Mouse (Mus musculus): ENCODE results near the gene Nutm1. TPM values are rescaled to one million over a fixed set of nuclear protein-coding genes. Genes with fewer than 3 reads are reported as not detected.

Nutm1 gene
- polyA plus RNA-seq, 1 experiment from 2014 or later, result not detected

GRCm38 (mm10) chr2:112224356-112224755, 34.7 kb downstream of the Nutm1 start:
- WGBS, result 56% methylated on average over 4 of the region's 4 CpGs

GRCm38 (mm10) chr2:112222607-112223006, 36.5 kb downstream of the Nutm1 start:
- no peak overlapping the region for H3K9ac ChIP-seq (ENCODE audit: low read length)
- H3K4me1 ChIP-seq (replicated peaks; ENCODE audit: control insufficient read depth, insufficient read depth, low read length), result no peaks in the 10 kb centered on the region
- H3K27ac ChIP-seq (ENCODE audit: low read depth), result no peak overlapping the region
- DNase-seq (ENCODE audit: low spot score) (no peak), ATAC-seq (replicated peaks; ENCODE audit: low FRiP score, low TSS enrichment, low read depth) (no peak)
- no peaks in the 10 kb centered on the region for H3K36me3 ChIP-seq (ENCODE audit: control insufficient read depth, insufficient read depth, low read length)
- H3K4me3 ChIP-seq (ENCODE audit: low read depth, low read length), result no peak overlapping the region
- H3K9me3 ChIP-seq (ENCODE audit: control insufficient read depth, low read length), result no peaks in the 10 kb centered on the region
- no peak overlapping the region for H3K4me2 ChIP-seq (ENCODE audit: low read length)
- 76% methylated on average over 5 of the region's 5 CpGs for WGBS
- no peaks in the 10 kb centered on the region for H3K27me3 ChIP-seq (replicated peaks; ENCODE audit: control insufficient read depth, insufficient read depth, low read length)

More at GRCm38 (mm10) chr2:112224356-112224755, 34.7 kb downstream of the Nutm1 start:
- Histone ChIP-seq H3K4me2 (ENCODE audit: low read length) (no peak overlapping the region), H3K9me3 (ENCODE audit: control insufficient read depth, low read length) (no peaks in the 10 kb centered on the region), H3K27me3 (replicated peaks; ENCODE audit: control insufficient read depth, insufficient read depth, low read length) (no peaks in the 10 kb centered on the region), H3K9ac (ENCODE audit: low read length) (no peak overlapping the region), H3K36me3 (ENCODE audit: control insufficient read depth, insufficient read depth, low read length) (no peaks in the 10 kb centered on the region), H3K27ac (ENCODE audit: low read depth) (no peak overlapping the region), H3K4me3 (ENCODE audit: low read depth, low read length) (no peak overlapping the region), H3K4me1 (replicated peaks; ENCODE audit: control insufficient read depth, insufficient read depth, low read length) (no peaks in the 10 kb centered on the region)
- ATAC-seq (replicated peaks; ENCODE audit: low FRiP score, low TSS enrichment, low read depth) (no peak), DNase-seq (ENCODE audit: low spot score) (no peak)

DNA sequence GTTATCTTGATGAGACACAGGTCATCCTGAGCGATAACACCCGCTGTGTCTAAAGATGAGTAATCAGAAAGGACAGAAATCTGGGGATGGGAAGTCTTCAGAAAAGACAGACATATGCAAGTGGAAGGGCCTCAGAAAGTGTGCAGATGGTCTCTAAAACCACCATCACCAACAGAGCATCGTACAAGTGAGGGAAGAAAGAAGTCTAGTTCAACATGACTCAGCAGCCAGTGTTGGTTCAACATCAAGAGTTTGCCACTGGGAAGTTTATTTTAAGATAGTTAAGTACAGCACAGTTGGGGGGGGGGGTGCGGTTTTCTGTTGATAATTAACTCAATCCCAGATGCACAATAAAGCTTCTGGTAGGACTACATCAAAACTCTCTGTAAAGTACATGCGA, 38.2 kb downstream of the Nutm1 start:
- Histone ChIP-seq H3K4me2 (ENCODE audit: low read length) (no peak overlapping the region), H3K27me3 (replicated peaks; ENCODE audit: control insufficient read depth, insufficient read depth, low read length) (no peaks in the 10 kb centered on the region), H3K36me3 (ENCODE audit: control insufficient read depth, insufficient read depth, low read length) (no peaks in the 10 kb centered on the region), H3K9me3 (ENCODE audit: control insufficient read depth, low read length) (no peaks in the 10 kb centered on the region), H3K4me1 (replicated peaks; ENCODE audit: control insufficient read depth, insufficient read depth, low read length) (no peaks in the 10 kb centered on the region), H3K4me3 (ENCODE audit: low read depth, low read length) (no peak overlapping the region), H3K9ac (ENCODE audit: low read length) (no peak overlapping the region), H3K27ac (ENCODE audit: low read depth) (no peak overlapping the region)
- ATAC-seq (replicated peaks; ENCODE audit: low FRiP score, low TSS enrichment, low read depth), result no peak
- 84% methylated on average over 5 of the region's 5 CpGs for WGBS
- DNase-seq (ENCODE audit: low spot score), result no peak

- WGBS, result 73% methylated on average over 6 of the region's 6 CpGs
- no peaks in the 10 kb centered on the region for H3K27me3 ChIP-seq (replicated peaks; ENCODE audit: control insufficient read depth, insufficient read depth, low read length)
- H3K4me3 ChIP-seq (ENCODE audit: low read depth, low read length), result no peak overlapping the region
- H3K4me1 ChIP-seq (replicated peaks; ENCODE audit: control insufficient read depth, insufficient read depth, low read length), result no peaks in the 10 kb centered on the region
- ATAC-seq (replicated peaks; ENCODE audit: low FRiP score, low TSS enrichment, low read depth), result no peak
- no peak overlapping the region for H3K9ac ChIP-seq (ENCODE audit: low read length)
- H3K9me3 ChIP-seq (ENCODE audit: control insufficient read depth, low read length), result no peaks in the 10 kb centered on the region
- no peak overlapping the region for H3K27ac ChIP-seq (ENCODE audit: low read depth)
- DNase-seq (ENCODE audit: low spot score), result no peak
- H3K4me2 ChIP-seq (ENCODE audit: low read length), result no peak overlapping the region
- H3K36me3 ChIP-seq (ENCODE audit: control insufficient read depth, insufficient read depth, low read length), result no peaks in the 10 kb centered on the region
These were observed 41.5 kb downstream of the Nutm1 start for GRCm38 (mm10) chr2:112217614-112218013.

GRCm38 (mm10) chr2:112215977-112216376, 43.1 kb downstream of the Nutm1 start:
- Histone ChIP-seq H3K9me3 (ENCODE audit: control insufficient read depth, low read length) (no peaks in the 10 kb centered on the region), H3K9ac (ENCODE audit: low read length) (no peak overlapping the region), H3K36me3 (ENCODE audit: control insufficient read depth, insufficient read depth, low read length) (no peaks in the 10 kb centered on the region), H3K27me3 (replicated peaks; ENCODE audit: control insufficient read depth, insufficient read depth, low read length) (no peaks in the 10 kb centered on the region), H3K4me2 (ENCODE audit: low read length) (no peak overlapping the region), H3K4me3 (ENCODE audit: low read depth, low read length) (no peak overlapping the region), H3K27ac (ENCODE audit: low read depth) (no peak overlapping the region), H3K4me1 (replicated peaks; ENCODE audit: control insufficient read depth, insufficient read depth, low read length) (no peaks in the 10 kb centered on the region)
- ATAC-seq (replicated peaks; ENCODE audit: low FRiP score, low TSS enrichment, low read depth), result no peak
- 0% methylated on average over 1 of the region's 1 CpGs for WGBS
- no peak for DNase-seq (ENCODE audit: low spot score)

DNA sequence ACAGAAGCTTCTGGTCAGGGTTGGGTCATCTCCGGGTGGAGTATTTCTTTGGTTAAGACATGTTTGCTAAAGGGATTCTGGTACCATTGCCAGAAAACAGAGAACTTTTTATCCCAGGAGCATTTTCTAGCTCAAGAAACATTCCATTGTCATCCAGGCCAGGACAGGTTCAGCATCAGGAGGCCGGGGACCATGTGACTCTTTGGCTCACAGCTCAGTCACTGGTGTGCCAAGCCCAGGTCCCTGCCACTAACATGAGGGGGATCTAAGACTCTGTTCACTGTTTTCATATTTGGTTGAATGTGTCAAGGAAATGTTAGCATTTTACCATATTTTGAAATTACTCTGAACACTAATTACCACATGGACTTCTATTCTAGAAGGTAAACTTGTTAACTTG, 48.4 kb downstream of the Nutm1 start:
- ATAC-seq (replicated peaks; ENCODE audit: low FRiP score, low TSS enrichment, low read depth), result no peak
- H3K27me3 ChIP-seq (replicated peaks; ENCODE audit: control insufficient read depth, insufficient read depth, low read length), result no peaks in the 10 kb centered on the region
- H3K4me2 ChIP-seq (ENCODE audit: low read length), result no peak overlapping the region
- no peak overlapping the region for H3K9ac ChIP-seq (ENCODE audit: low read length)
- DNase-seq (ENCODE audit: low spot score), result no peak
- WGBS, result 90% methylated on average over 2 of the region's 2 CpGs
- H3K36me3 ChIP-seq (ENCODE audit: control insufficient read depth, insufficient read depth, low read length), result no peaks in the 10 kb centered on the region
- H3K9me3 ChIP-seq (ENCODE audit: control insufficient read depth, low read length), result no peaks in the 10 kb centered on the region
- no peaks in the 10 kb centered on the region for H3K4me1 ChIP-seq (replicated peaks; ENCODE audit: control insufficient read depth, insufficient read depth, low read length)
- no peak overlapping the region for H3K27ac ChIP-seq (ENCODE audit: low read depth)
- H3K4me3 ChIP-seq (ENCODE audit: low read depth, low read length), result no peak overlapping the region

GRCm38 (mm10) chr2:112210142-112210541, 48.9 kb downstream of the Nutm1 start:
- Histone ChIP-seq H3K36me3 (ENCODE audit: control insufficient read depth, insufficient read depth, low read length) (no peaks in the 10 kb centered on the region), H3K27me3 (replicated peaks; ENCODE audit: control insufficient read depth, insufficient read depth, low read length) (no peaks in the 10 kb centered on the region), H3K4me3 (ENCODE audit: low read depth, low read length) (no peak overlapping the region), H3K9ac (ENCODE audit: low read length) (no peak overlapping the region), H3K9me3 (ENCODE audit: control insufficient read depth, low read length) (no peaks in the 10 kb centered on the region), H3K4me2 (ENCODE audit: low read length) (no peak overlapping the region), H3K4me1 (replicated peaks; ENCODE audit: control insufficient read depth, insufficient read depth, low read length) (no peaks in the 10 kb centered on the region), H3K27ac (ENCODE audit: low read depth) (no peak overlapping the region)
- ATAC-seq (replicated peaks; ENCODE audit: low FRiP score, low TSS enrichment, low read depth), result no peak
- no peak for DNase-seq (ENCODE audit: low spot score)
- 87% methylated on average over 6 of the region's 6 CpGs for WGBS

DNA sequence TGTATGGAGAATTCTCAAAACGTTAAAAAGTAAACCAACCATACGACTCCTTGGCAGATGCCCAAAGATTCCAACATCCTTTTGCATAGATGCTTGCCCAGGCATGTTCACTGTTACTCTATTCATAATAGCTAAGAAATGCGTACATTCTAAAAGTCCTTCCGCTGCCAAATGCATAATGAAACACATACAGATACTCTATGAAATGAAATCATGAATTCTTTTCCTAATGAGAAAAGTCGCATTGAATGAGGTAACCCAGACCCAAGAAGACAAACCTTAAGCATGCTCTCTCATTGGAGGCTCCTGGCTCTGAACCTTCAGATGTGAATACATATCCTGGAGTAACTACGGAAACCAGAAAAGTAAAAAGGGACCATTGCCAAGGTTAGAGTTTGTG, 56.0 kb downstream of the Nutm1 start:
- Histone ChIP-seq H3K9ac (ENCODE audit: low read length) (no peak overlapping the region), H3K9me3 (ENCODE audit: control insufficient read depth, low read length) (no peaks in the 10 kb centered on the region), H3K4me1 (replicated peaks; ENCODE audit: control insufficient read depth, insufficient read depth, low read length) (no peaks in the 10 kb centered on the region), H3K27me3 (replicated peaks; ENCODE audit: control insufficient read depth, insufficient read depth, low read length) (no peaks in the 10 kb centered on the region), H3K4me2 (ENCODE audit: low read length) (no peak overlapping the region), H3K27ac (ENCODE audit: low read depth) (no peak overlapping the region), H3K36me3 (ENCODE audit: control insufficient read depth, insufficient read depth, low read length) (no peaks in the 10 kb centered on the region), H3K4me3 (ENCODE audit: low read depth, low read length) (no peak overlapping the region)
- 61% methylated on average over 6 of the region's 6 CpGs for WGBS
- ATAC-seq (replicated peaks; ENCODE audit: low FRiP score, low TSS enrichment, low read depth), result no peak
- DNase-seq (ENCODE audit: low spot score), result no peak
